Mouse (Mus musculus): ENCODE results near the gene Dtnb. TPM values are rescaled to one million over a fixed set of nuclear protein-coding genes. Genes with fewer than 3 reads are reported as not detected.

Dtnb gene
- polyA plus RNA-seq, 1 experiment from 2014 or later: 21.5 TPM

GRCm38 (mm10) chr12:3807548-3808395 is 235.6 kb downstream of the Dtnb start:
- peak overlapping the region; percentile 74 for H3K4me2 ChIP-seq
- no peaks in the 10 kb centered on the region for H3K9me3 ChIP-seq (replicated peaks)
- WGBS (ENCODE audit: insufficient replicate concordance): under 1% methylated on average over 62 of the region's 105 CpGs
- peak overlapping the region; percentile 54 for H3K9ac ChIP-seq
- H3K4me3 ChIP-seq (replicated peaks): peak overlapping the region; percentile 67
- H3K27ac ChIP-seq (replicated peaks): peak overlapping the region; percentile 72
- H3K4me1 ChIP-seq (replicated peaks): peaks cover 40% of the 10 kb centered on the region
- H3K36me3 ChIP-seq (replicated peaks): no peaks in the 10 kb centered on the region
- H3K27me3 ChIP-seq: peaks cover 76% of the 10 kb centered on the region
- peak; percentile 12 for ATAC-seq (ENCODE audit: insufficient read depth)

DNA sequence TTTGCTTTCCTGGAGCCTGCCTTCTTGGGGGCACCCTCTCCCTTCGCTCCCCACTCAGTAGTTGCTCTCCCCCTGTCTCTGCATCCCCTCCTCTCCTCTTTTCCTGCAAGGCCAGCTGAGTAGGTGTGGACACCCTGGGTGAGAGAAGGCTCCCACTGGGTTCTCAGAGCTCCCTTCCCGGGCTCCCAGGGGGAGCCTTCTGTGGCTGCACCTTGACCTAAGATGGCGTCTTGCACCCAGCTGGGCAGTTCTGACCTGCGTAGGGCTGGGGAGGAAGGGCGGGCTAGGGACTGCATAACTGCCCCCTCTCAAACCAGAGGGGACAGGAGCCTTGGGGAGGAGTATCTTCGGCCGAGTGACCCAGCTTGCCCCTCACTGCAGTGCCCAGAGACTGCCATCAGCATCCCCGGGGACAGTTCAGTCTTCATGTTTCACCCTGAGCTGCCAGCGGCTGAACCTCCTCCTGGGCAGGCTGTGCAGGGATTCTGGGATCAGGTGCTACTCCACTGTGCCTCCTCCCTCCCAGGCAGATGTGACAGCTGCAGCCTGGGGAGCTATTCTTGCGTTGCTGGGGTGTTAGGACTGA is 236.3 kb downstream of the Dtnb start:
- Histone ChIP-seq H3K4me1 (replicated peaks) (peaks cover 40% of the 10 kb centered on the region), H3K27me3 (peaks cover 71% of the 10 kb centered on the region), H3K27ac (replicated peaks) (peak overlapping the region; percentile 72), H3K9ac (peak overlapping the region; percentile 54), H3K9me3 (replicated peaks) (no peaks in the 10 kb centered on the region), H3K4me2 (peak overlapping the region; percentile 74), H3K4me3 (replicated peaks) (peak overlapping the region; percentile 67), H3K36me3 (replicated peaks) (no peaks in the 10 kb centered on the region)
- 24% methylated on average over 10 of the region's 10 CpGs for WGBS (ENCODE audit: insufficient replicate concordance)
- no peak for ATAC-seq (ENCODE audit: insufficient read depth)

DNA sequence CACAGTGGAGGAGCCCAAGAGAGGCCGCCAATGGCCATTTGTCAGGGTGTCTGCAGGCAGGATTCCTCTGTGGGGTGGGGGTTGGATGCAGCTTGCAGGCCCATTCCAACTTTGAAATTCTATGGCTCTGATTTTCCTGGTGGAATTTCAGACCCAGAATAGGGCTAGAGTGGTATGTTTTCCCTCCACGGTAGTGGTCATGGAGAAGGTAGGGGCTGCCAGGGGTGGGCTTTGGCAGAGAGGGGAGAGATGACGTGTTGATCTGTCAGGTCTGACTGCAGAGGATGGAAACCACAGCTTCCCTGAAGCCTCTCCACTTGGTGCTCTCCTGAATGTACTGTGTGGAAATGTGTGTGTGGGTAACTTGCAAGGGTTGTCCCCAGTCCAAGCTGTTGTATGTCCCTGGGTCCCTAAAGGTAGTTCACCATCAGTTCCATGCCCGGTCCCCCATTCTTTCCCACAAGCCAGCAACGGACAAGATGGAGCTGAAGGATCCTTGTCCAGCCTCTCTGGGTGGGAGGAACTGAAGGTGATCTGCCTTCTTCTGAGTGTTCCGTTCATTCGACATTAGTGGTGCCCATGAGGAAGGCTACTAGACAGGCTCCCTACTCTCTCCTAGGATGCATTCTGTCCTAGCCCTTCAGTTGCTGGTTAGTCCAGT is 237.5 kb downstream of the Dtnb start:
- WGBS (ENCODE audit: insufficient replicate concordance): 46% methylated on average over 7 of the region's 7 CpGs
- Histone ChIP-seq H3K9me3 (replicated peaks) (no peaks in the 10 kb centered on the region), H3K4me1 (replicated peaks) (peaks cover 40% of the 10 kb centered on the region)

DNA sequence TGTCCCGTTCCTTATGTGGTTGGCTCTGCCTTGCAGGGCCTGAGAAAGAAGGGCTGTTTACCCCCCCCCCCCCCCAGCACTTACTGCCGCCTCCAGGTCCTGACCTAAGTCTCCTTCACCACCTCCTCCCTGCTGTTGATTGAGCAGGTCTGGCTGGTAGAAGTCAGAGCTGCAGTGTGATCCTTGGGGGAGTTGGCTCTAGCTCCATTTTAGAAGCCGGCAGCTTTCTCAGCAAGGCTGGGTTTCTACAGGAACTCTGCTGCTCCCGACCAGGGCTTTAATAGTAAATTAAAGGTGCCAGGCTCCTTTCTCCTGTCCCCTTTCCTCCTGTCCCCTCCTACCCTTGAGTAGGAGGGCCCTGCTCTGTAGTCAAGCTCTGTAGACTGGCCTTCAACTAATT is 238.3 kb downstream of the Dtnb start:
- H3K36me3 ChIP-seq (replicated peaks): no peaks in the 10 kb centered on the region
- H3K9ac ChIP-seq: no peak overlapping the region
- WGBS (ENCODE audit: insufficient replicate concordance): 53% methylated on average over 4 of the region's 4 CpGs
- H3K4me3 ChIP-seq (replicated peaks): no peak overlapping the region
- H3K4me2 ChIP-seq: no peak overlapping the region
- ATAC-seq (ENCODE audit: insufficient read depth): no peak
- peaks cover 51% of the 10 kb centered on the region for H3K27me3 ChIP-seq
- H3K27ac ChIP-seq (replicated peaks): no peak overlapping the region
- peaks cover 40% of the 10 kb centered on the region for H3K4me1 ChIP-seq (replicated peaks)
- no peaks in the 10 kb centered on the region for H3K9me3 ChIP-seq (replicated peaks)

More for the DNA sequence above, 237.5 kb downstream of the Dtnb start:
- Histone ChIP-seq H3K4me2 (no peak overlapping the region), H3K27me3 (peaks cover 59% of the 10 kb centered on the region), H3K9ac (no peak overlapping the region), H3K27ac (replicated peaks) (no peak overlapping the region), H3K36me3 (replicated peaks) (no peaks in the 10 kb centered on the region), H3K4me3 (replicated peaks) (no peak overlapping the region)
- ATAC-seq (ENCODE audit: insufficient read depth): no peak

DNA sequence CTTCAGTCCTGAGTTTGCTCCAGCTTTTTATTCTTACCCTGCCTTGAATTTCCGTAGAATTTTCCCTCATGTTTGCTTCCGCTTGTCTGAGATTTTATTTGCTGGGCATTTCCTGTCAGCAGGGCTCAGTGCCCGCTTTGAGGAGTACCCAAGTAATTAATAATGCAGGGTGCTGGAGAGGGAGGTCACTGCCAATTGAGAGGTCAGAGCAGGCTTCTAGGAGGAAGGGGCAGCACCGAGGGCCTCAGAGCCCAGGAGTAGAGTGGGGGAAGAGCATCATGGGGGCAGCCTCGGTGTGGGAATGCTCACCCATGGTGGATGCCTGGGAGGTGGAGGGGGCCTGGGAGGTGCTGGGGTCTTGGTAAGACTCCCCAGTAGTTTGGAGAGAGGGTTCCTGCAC is 239.4 kb downstream of the Dtnb start:
- Histone ChIP-seq H3K36me3 (replicated peaks) (no peaks in the 10 kb centered on the region), H3K4me1 (replicated peaks) (peaks cover 34% of the 10 kb centered on the region), H3K27me3 (peaks cover 40% of the 10 kb centered on the region), H3K9me3 (replicated peaks) (no peaks in the 10 kb centered on the region), H3K4me3 (replicated peaks) (no peak overlapping the region), H3K4me2 (no peak overlapping the region), H3K9ac (no peak overlapping the region), H3K27ac (replicated peaks) (no peak overlapping the region)
- 49% methylated on average over 5 of the region's 5 CpGs for WGBS (ENCODE audit: insufficient replicate concordance)
- no peak for ATAC-seq (ENCODE audit: insufficient read depth)

DNA sequence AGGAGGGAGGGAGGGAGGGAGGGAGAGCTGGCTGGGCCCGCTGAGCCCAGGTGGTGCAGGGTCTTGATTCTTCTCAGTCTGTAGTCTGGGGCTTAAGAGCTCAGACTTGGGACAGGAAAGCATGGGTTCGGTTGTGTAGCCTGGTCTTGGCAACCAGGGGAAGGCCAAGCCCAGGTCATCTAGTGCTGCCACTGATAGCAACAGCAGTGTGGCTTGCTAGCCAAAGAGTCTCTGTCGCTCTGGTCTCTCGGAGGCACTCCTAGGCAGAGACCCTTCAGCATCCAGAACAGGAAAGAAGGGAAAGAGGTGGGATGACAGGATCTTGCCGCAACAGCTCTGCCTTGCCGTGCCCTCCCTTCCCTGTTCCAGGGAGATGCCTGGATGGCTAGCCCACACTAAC is 240.1 kb downstream of the Dtnb start:
- no peak for ATAC-seq (ENCODE audit: insufficient read depth)
- no peak overlapping the region for H3K4me3 ChIP-seq (replicated peaks)
- no peak overlapping the region for H3K9ac ChIP-seq
- H3K4me1 ChIP-seq (replicated peaks): peaks cover 40% of the 10 kb centered on the region
- no peak overlapping the region for H3K27ac ChIP-seq (replicated peaks)
- peaks cover 33% of the 10 kb centered on the region for H3K27me3 ChIP-seq
- no peaks in the 10 kb centered on the region for H3K36me3 ChIP-seq (replicated peaks)
- no peak overlapping the region for H3K4me2 ChIP-seq
- 57% methylated on average over 6 of the region's 6 CpGs for WGBS (ENCODE audit: insufficient replicate concordance)
- H3K9me3 ChIP-seq (replicated peaks): no peaks in the 10 kb centered on the region

DNA sequence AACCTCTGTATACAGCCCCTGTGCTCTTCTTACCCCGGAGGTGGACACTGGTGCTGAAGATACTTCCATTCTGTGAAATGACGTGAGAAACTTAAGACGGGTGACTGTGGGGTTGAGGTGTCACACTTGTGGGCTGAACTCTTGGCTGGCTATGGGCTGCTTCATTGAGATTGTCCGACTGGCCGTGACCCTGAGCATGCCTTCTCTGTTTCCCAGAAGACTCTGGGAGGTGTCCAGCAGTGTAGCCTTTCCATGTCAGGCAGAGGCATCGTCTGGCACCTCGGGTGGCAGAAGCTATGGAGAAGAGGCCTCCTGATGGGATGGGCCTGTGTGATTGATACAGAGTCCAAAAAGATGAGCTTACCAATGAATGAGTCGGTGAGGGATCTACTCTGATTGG is 241.0 kb downstream of the Dtnb start:
- Histone ChIP-seq H3K9me3 (replicated peaks) (no peaks in the 10 kb centered on the region), H3K27ac (replicated peaks) (no peak overlapping the region), H3K4me3 (replicated peaks) (no peak overlapping the region), H3K4me2 (no peak overlapping the region), H3K4me1 (replicated peaks) (peaks cover 33% of the 10 kb centered on the region), H3K27me3 (peaks cover 24% of the 10 kb centered on the region), H3K36me3 (replicated peaks) (no peaks in the 10 kb centered on the region), H3K9ac (no peak overlapping the region)
- 66% methylated on average over 8 of the region's 8 CpGs for WGBS (ENCODE audit: insufficient replicate concordance)
- no peak for ATAC-seq (ENCODE audit: insufficient read depth)

DNA sequence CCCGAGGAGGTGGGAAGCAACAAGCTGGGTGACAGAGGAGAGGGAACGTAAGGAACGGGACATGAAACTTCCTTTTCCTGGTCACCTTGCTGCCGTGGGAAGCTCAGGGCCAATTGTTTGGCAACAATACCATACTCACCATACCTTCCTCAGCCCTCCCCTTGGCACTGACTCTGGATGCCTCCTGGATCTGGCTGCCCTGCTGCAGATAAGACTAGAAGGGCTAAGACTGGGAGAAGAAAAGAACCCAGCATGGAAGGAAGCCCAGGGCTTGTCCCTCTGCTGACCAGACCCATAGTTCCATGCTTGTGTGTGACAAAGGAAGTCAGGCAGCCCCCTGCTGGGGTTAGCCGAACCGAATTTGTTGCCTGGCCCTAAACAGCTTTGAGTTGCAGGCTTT is 243.2 kb downstream of the Dtnb start:
- Histone ChIP-seq H3K27me3 (0 out of 2 replicates have a peak, but pooled peaks cover 3% of the 10 kb centered on the region), H3K36me3 (replicated peaks) (no peaks in the 10 kb centered on the region), H3K9me3 (replicated peaks) (no peaks in the 10 kb centered on the region), H3K27ac (replicated peaks) (no peak overlapping the region), H3K9ac (no peak overlapping the region), H3K4me1 (replicated peaks) (peaks cover 28% of the 10 kb centered on the region), H3K4me3 (replicated peaks) (no peak overlapping the region), H3K4me2 (no peak overlapping the region)
- no peak for ATAC-seq (ENCODE audit: insufficient read depth)
- WGBS (ENCODE audit: insufficient replicate concordance): 49% methylated on average over 6 of the region's 6 CpGs

- H3K27me3 ChIP-seq: no peaks in the 10 kb centered on the region
- H3K4me1 ChIP-seq (replicated peaks): peaks cover 21% of the 10 kb centered on the region
- WGBS (ENCODE audit: insufficient replicate concordance): 57% methylated on average over 7 of the region's 7 CpGs
- H3K9ac ChIP-seq: no peak overlapping the region
- no peaks in the 10 kb centered on the region for H3K9me3 ChIP-seq (replicated peaks)
- no peak overlapping the region for H3K4me3 ChIP-seq (replicated peaks)
- H3K36me3 ChIP-seq (replicated peaks): no peaks in the 10 kb centered on the region
- no peak overlapping the region for H3K27ac ChIP-seq (replicated peaks)
- H3K4me2 ChIP-seq: no peak overlapping the region
- ATAC-seq (ENCODE audit: insufficient read depth): no peak
These were observed 244.9 kb downstream of the Dtnb start for GRCm38 (mm10) chr12:3817033-3817432.

- no peak for ATAC-seq (ENCODE audit: insufficient read depth)
- 63% methylated on average over 5 of the region's 5 CpGs for WGBS (ENCODE audit: insufficient replicate concordance)
- H3K9me3 ChIP-seq (replicated peaks): no peaks in the 10 kb centered on the region
These were observed 245.4 kb downstream of the Dtnb start for GRCm38 (mm10) chr12:3817566-3817965.

DNA sequence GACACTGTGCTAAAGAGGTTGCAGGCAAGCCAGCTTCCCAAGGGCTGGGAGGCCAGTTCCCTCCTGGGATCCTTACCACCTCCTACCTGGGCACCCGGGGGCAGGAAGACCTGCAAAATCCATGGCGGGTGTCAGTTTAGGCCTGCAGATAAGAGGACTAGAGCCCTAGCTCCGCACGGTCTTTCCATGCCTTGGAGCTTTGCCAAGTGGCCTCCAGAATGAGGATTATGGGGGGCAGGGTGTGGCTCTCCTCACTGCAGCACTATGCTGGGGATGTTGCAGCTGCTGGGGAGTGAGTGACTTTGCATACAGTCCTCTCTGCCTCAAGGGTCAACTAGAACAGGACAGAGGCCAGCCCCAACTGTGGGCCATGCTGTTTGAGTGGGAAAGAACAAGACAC is 247.7 kb downstream of the Dtnb start:
- Histone ChIP-seq H3K27me3 (no peaks in the 10 kb centered on the region), H3K27ac (replicated peaks) (no peak overlapping the region), H3K9ac (no peak overlapping the region), H3K4me2 (no peak overlapping the region), H3K4me3 (replicated peaks) (no peak overlapping the region), H3K4me1 (replicated peaks) (peaks cover 27% of the 10 kb centered on the region), H3K9me3 (replicated peaks) (no peaks in the 10 kb centered on the region), H3K36me3 (replicated peaks) (no peaks in the 10 kb centered on the region)
- no peak for ATAC-seq (ENCODE audit: insufficient read depth)
- WGBS (ENCODE audit: insufficient replicate concordance): 69% methylated on average over 4 of the region's 4 CpGs

More at GRCm38 (mm10) chr12:3817566-3817965, 245.4 kb downstream of the Dtnb start:
- Histone ChIP-seq H3K4me2 (no peak overlapping the region), H3K27me3 (no peaks in the 10 kb centered on the region), H3K9ac (no peak overlapping the region), H3K27ac (replicated peaks) (no peak overlapping the region), H3K4me1 (replicated peaks) (peaks cover 17% of the 10 kb centered on the region), H3K36me3 (replicated peaks) (no peaks in the 10 kb centered on the region), H3K4me3 (replicated peaks) (no peak overlapping the region)

Measured in liver, embryonic 15.5 days (tissue).